Mouse (Mus musculus): ENCODE data around the gene Cep83.

- TF ChIP-seq CTCF (IDR thresholded peaks at IDR 0.05; ENCODE audit: borderline replicate concordance, insufficient read depth, low read length) (no peak), POLR2A (IDR thresholded peaks at IDR 0.05; ENCODE audit: low read depth, low read length) (no peak)
These were observed 138.9 kb downstream of the Cep83 start for GRCm38 (mm10) chr10:94827325-94827724.
